Mouse (Mus musculus) midbrain, embryonic 15.5 days (tissue): Measurements from ENCODE around the gene Rnf227. TPM values are rescaled to one million over a fixed set of nuclear protein-coding genes. Genes with fewer than 3 reads are reported as not detected.
A peak's percentile ranks its signal among the peaks of the same experiment; 100 is the strongest.

ENCODE experiments used
- ATAC-seq: fragments of 200-750 bp; cut with Nextera tagmentation; replicated peaks from 2 replicates; pipeline ENCODE4 v1.8.0; 2017; ENCODE audit warnings: moderate TSS enrichment
- H3K27ac ChIP-seq: fragments of 300-500 bp; sonication (generic); 2 replicates; pipeline ENCODE4 v1.5.1; 2015; ENCODE audit warnings: mild to moderate bottlenecking, inconsistent platforms
- H3K27me3 ChIP-seq: fragments of 300-500 bp; sonication (generic); replicated peaks from 2 replicates; pipeline ENCODE4 v1.6.1; 2015; ENCODE audit warnings: inconsistent platforms
- H3K36me3 ChIP-seq: fragments of 300-500 bp; sonication (generic); replicated peaks from 2 replicates; pipeline ENCODE4 v1.6.1; 2015; ENCODE audit warnings: inconsistent platforms
- H3K4me1 ChIP-seq: fragments of 300-500 bp; sonication (generic); 2 replicates; pipeline ENCODE4 v1.6.1; 2015; ENCODE audit warnings: inconsistent platforms
- H3K4me2 ChIP-seq: fragments of 300-500 bp; sonication (generic); 2 replicates; pipeline ENCODE4 v1.6.1; 2015; ENCODE audit warnings: inconsistent platforms, mild to moderate bottlenecking, moderate library complexity
- H3K4me3 ChIP-seq: fragments of 300-500 bp; sonication (generic); 2 replicates; pipeline ENCODE4 v1.5.1; 2015; ENCODE audit warnings: mild to moderate bottlenecking, inconsistent platforms
- H3K9ac ChIP-seq: fragments of 300-500 bp; sonication (generic); 2 replicates; pipeline ENCODE4 v1.6.1; 2015; ENCODE audit warnings: mild to moderate bottlenecking, inconsistent platforms
- H3K9me3 ChIP-seq: fragments of 300-500 bp; sonication (generic); 2 replicates; pipeline ENCODE4 v1.6.1; 2016; ENCODE audit warnings: inconsistent platforms
- WGBS: fragments of 180-500 bp; shearing (Covaris S2); methylation state at CpG from one replicate; pipeline ENCODE4 v1.1.7; 2015; ENCODE audit warnings: mixed read lengths; 5-methylcytosine and 5-hydroxymethylcytosine counted together
- polyA plus RNA-seq: library from polyadenylated mRNA; unstranded; fragments of >200 nt; fragmentation: Nextera tagmentation; extraction: Ambion mirVana; gene quantifications from 2 replicates; pipeline ENCODE4 v1.2.1, GENCODE M21; 2015

Rnf227 gene
- polyA plus RNA-seq, 1 experiment from 2014 or later = 308 TPM

DNA sequence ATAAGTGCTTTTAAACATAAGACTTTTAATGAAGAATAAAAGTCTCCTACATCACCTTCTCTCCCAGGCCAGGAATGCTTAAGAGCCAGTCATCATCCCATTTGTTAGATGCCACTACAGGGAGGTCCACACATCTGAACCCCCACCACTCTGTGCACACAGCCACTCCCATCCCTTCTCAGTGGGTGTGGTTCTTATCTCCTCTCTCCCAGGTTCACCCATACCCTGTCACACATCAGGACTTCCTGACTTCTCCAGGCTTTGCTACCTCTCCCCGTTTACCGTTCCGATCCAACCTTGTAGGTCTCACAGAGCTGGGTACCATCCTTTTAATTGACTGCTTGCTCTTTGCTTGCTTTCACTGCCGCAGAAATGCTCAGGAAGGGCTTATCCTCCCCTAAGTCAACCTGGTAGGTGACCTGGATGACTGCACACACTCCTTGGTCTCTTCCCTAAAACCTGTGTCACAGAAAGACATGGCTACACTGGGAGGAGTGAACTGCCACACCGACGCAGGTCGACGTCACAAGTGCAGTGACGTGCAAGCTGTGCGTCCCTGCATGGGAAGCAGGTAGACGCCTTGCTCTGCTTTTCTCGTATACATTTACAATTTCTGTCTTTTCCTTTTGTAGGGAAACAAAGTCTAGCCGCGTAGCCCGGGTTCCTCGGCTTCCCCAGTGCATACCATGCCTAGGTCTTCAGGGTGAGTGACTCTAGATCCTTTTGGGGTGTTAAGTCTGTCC, 33.1 kb downstream of the Rnf227 start:
- no peak for ATAC-seq
- Histone ChIP-seq H3K9ac (no peak overlapping the region), H3K4me2 (no peak overlapping the region), H3K27me3 (no peaks in the 10 kb centered on the region), H3K4me1 (peaks cover 28% of the 10 kb centered on the region), H3K27ac (no peak overlapping the region; the same call in 1 of the 2 replicates), H3K36me3 (no peaks in the 10 kb centered on the region), H3K9me3 (no peaks in the 10 kb centered on the region), H3K4me3 (no peak overlapping the region)
- WGBS = 92% methylated on average over 16 of the region's 16 CpGs

DNA sequence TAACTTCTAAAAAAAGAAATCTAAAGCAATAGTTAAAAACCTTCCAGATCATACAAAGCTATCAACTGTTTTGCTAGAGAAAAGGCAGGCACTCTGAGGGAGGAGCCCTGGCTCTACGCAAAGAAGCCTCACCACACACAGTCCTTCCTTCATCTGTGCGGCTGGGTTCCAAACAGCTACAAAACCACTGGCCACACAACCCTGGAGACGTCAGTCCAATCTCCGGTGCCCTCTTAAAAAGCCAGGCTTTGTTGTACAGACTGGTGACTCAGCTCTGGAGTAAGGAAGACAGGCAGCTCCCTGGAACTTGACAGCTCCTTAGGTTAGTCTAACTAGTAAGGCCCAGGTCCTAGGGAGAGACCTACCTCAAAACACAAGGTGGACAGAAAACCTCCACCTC, 35.4 kb downstream of the Rnf227 start:
- ATAC-seq = no peak
- no peak overlapping the region for H3K9ac ChIP-seq
- H3K27ac ChIP-seq = no peak overlapping the region
- H3K4me1 ChIP-seq = peaks cover 21% of the 10 kb centered on the region
- H3K27me3 ChIP-seq = no peaks in the 10 kb centered on the region
- 90% methylated on average over 4 of the region's 4 CpGs for WGBS
- no peak overlapping the region for H3K4me3 ChIP-seq
- no peak overlapping the region for H3K4me2 ChIP-seq
- H3K36me3 ChIP-seq = no peaks in the 10 kb centered on the region
- H3K9me3 ChIP-seq = no peaks in the 10 kb centered on the region

DNA sequence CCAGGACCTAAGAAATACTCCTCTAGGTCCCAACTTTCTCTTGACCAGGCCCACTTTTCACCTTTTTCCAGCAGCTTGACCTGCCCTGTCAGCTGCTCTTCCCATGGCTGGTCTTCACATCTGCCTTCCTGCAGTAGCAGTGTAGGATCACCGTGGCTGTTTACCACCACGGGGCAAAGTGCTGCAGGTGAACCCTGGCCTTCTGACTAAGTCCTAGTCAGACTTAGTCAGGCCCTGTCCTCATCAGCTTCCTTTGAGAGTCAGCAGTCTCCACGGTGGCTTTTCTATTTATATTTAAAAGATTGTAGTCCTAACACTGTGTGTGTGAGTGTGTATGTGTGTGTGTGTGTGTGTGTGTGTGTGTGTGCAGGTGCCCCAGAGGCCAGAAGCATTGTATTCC, 37.5 kb downstream of the Rnf227 start:
- no peaks in the 10 kb centered on the region for H3K36me3 ChIP-seq
- ATAC-seq = no peak
- 78% methylated on average over 3 of the region's 3 CpGs for WGBS

DNA sequence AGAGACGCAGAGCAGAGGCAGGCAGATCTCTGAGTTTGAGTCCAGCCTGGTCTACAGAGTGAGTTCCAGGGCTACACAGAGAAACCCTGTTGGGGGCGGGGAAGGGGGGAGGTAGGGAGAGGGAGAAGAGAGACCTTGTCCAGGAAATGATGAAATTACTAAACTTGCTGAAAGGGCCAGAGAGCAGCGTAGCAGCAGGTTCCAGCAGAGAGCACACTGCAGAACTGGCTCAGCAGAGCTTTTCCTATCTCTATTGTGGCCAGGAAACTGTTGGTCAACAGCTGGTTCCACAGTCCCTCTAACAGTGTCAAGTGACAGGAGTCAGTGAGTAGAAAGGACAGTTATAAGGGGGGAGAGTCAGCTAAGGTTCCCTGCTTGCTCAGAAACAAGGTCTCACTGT, 39.3 kb downstream of the Rnf227 start:
- Histone ChIP-seq H3K27me3 (no peaks in the 10 kb centered on the region), H3K36me3 (no peaks in the 10 kb centered on the region), H3K4me1 (no peaks in the 10 kb centered on the region), H3K4me3 (no peak overlapping the region), H3K27ac (no peak overlapping the region), H3K9ac (no peak overlapping the region), H3K9me3 (no peaks in the 10 kb centered on the region), H3K4me2 (no peak overlapping the region)
- WGBS = 86% methylated on average over 3 of the region's 3 CpGs
- ATAC-seq = no peak

More for the DNA sequence above, 37.5 kb downstream of the Rnf227 start:
- no peak overlapping the region for H3K9ac ChIP-seq
- H3K27ac ChIP-seq = no peak overlapping the region
- H3K4me2 ChIP-seq = no peak overlapping the region
- no peaks in the 10 kb centered on the region for H3K27me3 ChIP-seq
- H3K9me3 ChIP-seq = no peaks in the 10 kb centered on the region
- H3K4me1 ChIP-seq = 0 out of 2 replicates have a peak, but pooled peaks cover under 1% of the 10 kb centered on the region
- H3K4me3 ChIP-seq = no peak overlapping the region

DNA sequence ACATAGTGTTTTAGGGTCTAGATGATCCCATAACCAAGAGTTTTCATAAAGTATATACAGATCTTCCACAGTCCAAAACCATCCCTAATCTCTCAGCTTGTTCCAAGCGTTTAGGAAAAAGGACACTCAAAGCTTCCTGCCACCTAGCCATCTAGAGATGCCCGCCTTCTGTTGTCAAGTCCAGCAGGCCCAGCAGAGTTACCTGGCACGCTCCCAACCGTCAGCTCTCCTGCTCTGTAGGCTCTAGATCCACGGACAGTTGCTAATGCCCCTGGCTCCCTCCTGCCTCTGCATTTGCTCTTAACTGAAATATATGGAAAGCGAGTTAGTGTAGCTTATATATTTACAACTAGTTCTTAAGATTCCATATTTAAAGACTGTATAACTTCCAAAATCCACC, 41.1 kb downstream of the Rnf227 start:
- 77% methylated on average over 6 of the region's 6 CpGs for whole genome bisulfite sequencing
- no peaks in the 10 kb centered on the region for H3K36me3 ChIP-seq
- H3K9me3 ChIP-seq = no peaks in the 10 kb centered on the region
- no peak for ATAC-seq
- no peak overlapping the region for H3K4me3 ChIP-seq
- H3K27me3 ChIP-seq = no peaks in the 10 kb centered on the region
- no peak overlapping the region for H3K4me2 ChIP-seq
- H3K4me1 ChIP-seq = no peaks in the 10 kb centered on the region
- no peak overlapping the region for H3K9ac ChIP-seq
- no peak overlapping the region for H3K27ac ChIP-seq

DNA sequence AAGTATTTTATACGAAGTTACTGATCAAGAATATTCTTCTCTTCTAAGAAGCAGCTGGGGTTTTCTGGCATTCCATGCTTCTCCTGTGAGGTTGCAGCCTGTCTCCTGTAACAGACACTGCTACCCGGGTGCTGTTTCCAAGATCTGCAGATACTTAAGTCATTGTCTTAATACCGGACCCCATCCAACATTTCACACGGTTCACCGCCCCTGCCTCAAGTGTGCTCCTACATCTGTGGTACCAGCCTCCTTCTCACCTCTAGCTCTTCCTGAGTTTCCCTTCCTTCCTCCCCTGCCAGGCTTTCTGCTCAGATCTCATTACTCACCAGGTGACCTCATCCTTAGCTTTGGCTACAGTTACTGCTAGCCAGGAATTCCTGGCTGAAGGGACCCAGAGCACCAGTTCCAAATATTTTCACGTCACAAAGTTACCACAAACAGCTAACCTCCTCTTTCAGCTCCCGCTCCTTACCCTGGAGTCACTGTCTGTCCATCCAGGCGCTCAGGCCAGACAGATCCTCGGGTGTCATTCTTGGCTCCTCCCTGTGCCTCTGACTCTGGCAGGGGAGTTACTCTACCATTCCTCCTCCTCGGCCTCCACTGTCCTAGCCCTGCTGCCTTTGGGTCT, 42.3 kb downstream of the Rnf227 start:
- Histone ChIP-seq H3K4me1 (no peaks in the 10 kb centered on the region), H3K4me3 (no peak overlapping the region), H3K9ac (no peak overlapping the region), H3K27me3 (no peaks in the 10 kb centered on the region), H3K4me2 (no peak overlapping the region), H3K36me3 (no peaks in the 10 kb centered on the region), H3K9me3 (no peaks in the 10 kb centered on the region), H3K27ac (no peak overlapping the region)
- WGBS = 67% methylated on average over 10 of the region's 10 CpGs
- ATAC-seq = no peak

DNA sequence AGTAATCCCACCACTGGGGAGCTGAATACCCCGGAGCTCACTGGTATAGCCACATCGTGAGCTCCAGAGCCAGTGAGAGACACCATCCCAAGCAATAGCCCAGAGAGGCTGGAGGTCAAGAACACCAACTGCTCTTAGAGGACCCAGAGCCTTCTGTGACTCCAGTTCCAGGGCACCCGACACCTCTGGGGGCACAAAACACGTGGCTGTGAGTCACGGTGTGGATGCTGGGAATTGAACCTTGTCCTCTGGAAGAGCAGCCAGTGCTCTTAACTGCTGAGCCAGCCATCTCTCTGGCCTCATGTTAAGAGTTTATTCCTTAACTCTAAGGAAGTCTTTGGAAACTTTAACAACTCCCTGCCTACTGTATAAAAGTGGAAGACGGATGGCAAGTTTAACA, 44.7 kb downstream of the Rnf227 start:
- Histone ChIP-seq H3K27ac (no peak overlapping the region), H3K4me2 (no peak overlapping the region), H3K4me1 (0 out of 2 replicates have a peak, but pooled peaks cover under 1% of the 10 kb centered on the region), H3K27me3 (no peaks in the 10 kb centered on the region), H3K9me3 (no peaks in the 10 kb centered on the region), H3K4me3 (no peak overlapping the region), H3K36me3 (no peaks in the 10 kb centered on the region), H3K9ac (no peak overlapping the region)
- ATAC-seq = no peak
- WGBS = 77% methylated on average over 6 of the region's 6 CpGs

DNA sequence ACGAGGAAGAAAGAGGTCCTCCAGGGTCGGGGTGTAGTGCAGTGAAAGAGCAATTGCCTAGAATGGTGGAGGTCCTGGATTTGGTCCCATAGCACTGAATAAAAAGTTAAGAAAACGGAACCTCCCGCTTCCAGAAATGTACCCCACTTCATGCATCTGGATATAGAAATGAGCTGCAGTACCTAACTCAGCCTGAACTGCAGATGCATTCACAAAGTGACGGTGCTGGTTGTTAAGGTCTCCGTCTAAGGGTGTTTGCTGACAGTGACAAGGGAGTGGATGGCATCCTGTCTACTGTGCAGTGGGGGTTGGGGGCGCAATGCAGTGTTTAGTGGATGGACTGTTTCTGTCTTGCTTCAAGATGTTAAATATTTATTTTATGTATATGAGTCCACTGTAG, 46.5 kb downstream of the Rnf227 start:
- no peaks in the 10 kb centered on the region for H3K36me3 ChIP-seq
- no peak overlapping the region for H3K4me2 ChIP-seq
- no peak overlapping the region for H3K4me3 ChIP-seq
- 0 out of 2 replicates have a peak, but pooled peaks cover 3% of the 10 kb centered on the region for H3K4me1 ChIP-seq
- H3K27me3 ChIP-seq = no peaks in the 10 kb centered on the region
- H3K9me3 ChIP-seq = no peaks in the 10 kb centered on the region
- no peak overlapping the region for H3K9ac ChIP-seq
- WGBS = 85% methylated on average over 7 of the region's 7 CpGs
- ATAC-seq = no peak
- H3K27ac ChIP-seq = no peak overlapping the region

DNA sequence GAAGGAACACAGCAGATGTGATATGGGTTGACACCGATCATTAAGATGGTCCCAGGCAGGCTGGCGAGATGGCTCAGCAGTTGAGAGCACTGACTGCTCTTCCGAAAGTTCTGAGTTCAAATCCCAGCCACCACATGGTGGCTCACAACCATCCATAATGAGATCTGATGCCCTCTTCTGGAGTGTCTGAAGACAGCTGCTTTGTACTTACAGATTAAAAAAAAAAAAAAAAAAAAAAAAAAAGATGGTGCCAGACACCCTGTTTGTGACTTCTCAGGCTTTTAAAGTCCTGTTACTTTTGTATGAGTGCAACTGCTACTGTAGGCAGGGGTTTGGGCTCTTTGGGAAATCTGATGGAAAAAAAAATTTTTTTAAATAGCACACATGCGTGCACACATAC, 48.4 kb downstream of the Rnf227 start:
- H3K36me3 ChIP-seq = no peaks in the 10 kb centered on the region
- 0 out of 2 replicates have a peak, but pooled peaks cover 3% of the 10 kb centered on the region for H3K4me1 ChIP-seq
- no peak for ATAC-seq
- H3K9ac ChIP-seq = no peak overlapping the region
- H3K4me2 ChIP-seq = no peak overlapping the region
- H3K27ac ChIP-seq = no peak overlapping the region
- 95% methylated on average over 4 of the region's 4 CpGs for WGBS
- H3K27me3 ChIP-seq = no peaks in the 10 kb centered on the region
- H3K9me3 ChIP-seq = no peaks in the 10 kb centered on the region
- no peak overlapping the region for H3K4me3 ChIP-seq

DNA sequence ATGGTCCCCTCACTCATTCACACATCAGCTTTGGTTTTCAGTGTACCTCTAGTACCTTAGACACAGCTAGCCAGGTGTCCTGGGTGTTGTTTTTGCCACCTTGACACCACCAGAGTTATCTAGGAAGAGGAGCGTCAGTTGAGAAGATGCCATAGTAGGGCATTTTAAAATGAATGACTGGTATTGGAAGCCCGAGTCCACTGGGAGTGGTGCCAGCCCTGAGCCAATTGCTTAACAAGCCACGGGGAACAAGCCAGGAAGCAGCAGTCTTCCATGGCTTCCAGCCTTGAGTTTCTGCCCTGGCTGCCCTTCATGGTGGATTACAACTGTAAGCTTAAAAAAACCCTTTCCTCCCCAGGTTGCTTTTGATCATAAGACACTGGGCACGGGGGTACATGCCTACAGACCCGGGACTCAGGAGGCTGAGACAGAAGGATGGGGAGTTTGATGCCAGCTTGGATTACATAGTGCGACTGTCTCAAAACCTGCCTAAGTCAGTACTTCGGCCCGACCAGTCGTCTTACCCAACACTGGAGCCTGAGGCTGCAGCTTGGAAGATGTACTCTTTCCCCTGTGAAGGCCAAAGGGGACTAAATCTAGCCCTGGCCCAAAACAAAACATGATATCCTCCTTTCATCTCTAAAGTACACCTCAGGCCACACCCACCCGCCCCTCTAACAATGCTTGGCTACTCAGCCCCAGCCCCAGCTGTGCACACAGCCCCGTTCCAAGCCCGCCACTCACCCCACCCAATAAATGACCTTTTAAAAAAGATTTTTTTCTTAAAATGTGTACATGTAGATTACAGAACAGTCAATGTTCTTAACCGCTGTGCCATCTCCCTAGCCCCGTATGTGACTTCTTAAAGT, 49.5 kb downstream of the Rnf227 start:
- no peaks in the 10 kb centered on the region for H3K36me3 ChIP-seq
- no peak overlapping the region for H3K4me3 ChIP-seq
- no peak overlapping the region for H3K4me2 ChIP-seq
- 63% methylated on average over 14 of the region's 14 CpGs for WGBS
- ATAC-seq = 0 out of 2 replicates have a peak, but pooled peaks have one; percentile 25
- H3K4me1 ChIP-seq = peaks cover 10% of the 10 kb centered on the region
- no peak overlapping the region for H3K27ac ChIP-seq
- no peak overlapping the region for H3K9ac ChIP-seq
- H3K27me3 ChIP-seq = no peaks in the 10 kb centered on the region
- no peaks in the 10 kb centered on the region for H3K9me3 ChIP-seq

DNA sequence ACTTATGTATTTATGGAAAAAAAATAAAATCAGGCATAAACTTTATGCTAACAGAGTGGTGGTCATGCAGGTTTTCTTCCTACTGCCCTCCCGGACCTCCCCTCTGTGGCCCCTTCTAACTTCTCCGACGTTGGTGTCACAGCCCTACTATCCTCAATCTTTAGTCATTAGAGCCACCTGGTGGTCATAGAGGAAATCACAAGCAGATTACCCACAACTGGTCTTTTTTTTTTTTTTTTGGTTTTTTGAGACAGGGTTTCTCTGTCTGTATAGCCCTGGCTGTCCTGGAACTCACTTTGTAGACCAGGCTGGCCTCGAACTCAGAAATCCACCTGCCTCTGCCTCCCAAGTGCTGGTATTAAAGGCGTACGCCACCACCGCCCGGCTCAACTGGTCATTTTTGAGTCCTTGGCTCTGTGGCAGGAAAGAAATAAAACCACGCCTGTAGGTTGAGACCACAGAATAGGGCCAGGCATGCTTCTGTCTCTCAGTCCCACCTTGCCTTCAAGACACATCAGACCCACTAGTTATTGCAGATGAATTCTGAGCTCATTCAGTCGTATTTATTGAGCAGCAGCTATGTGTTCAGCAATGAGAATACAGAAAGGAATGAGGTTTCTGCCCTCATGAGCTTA, 50.3 kb downstream of the Rnf227 start:
- no peak overlapping the region for H3K27ac ChIP-seq
- no peak overlapping the region for H3K9ac ChIP-seq
- H3K4me1 ChIP-seq = peaks cover 10% of the 10 kb centered on the region
- WGBS = 50% methylated on average over 10 of the region's 10 CpGs
- H3K4me3 ChIP-seq = no peak overlapping the region
- H3K4me2 ChIP-seq = no peak overlapping the region
- ATAC-seq = 0 out of 2 replicates have a peak, but pooled peaks have one; percentile 26
- no peaks in the 10 kb centered on the region for H3K9me3 ChIP-seq
- no peaks in the 10 kb centered on the region for H3K36me3 ChIP-seq
- H3K27me3 ChIP-seq = no peaks in the 10 kb centered on the region
